Mouse (Mus musculus) monocyte, adult 5-6 weeks (primary cell): ENCODE results near the gene Epp13. TPM values are rescaled to one million over a fixed set of nuclear protein-coding genes. Genes with fewer than 3 reads are reported as not detected.
"Not testable (repeated sequence)": the region's sequence is repeated elsewhere in the genome, so short reads cannot be mapped to it uniquely, and the experiment has no call there.

Source experiments
- ATAC-seq: fragments of 153-309, 156-312 bp; replicated peaks from 2 replicates; pipeline ENCODE4 v1.8.0; 2017; ENCODE audit warnings: mild to moderate bottlenecking; ENCODE audit not compliant: low TSS enrichment, insufficient number of reproducible peaks, severe bottlenecking, poor library complexity, low FRiP score
- total RNA-seq: library from RNA; stranded (forward); fragments of 200-1000, 200-491, 200-594 nt; gene quantifications from 3 replicates; pipeline ENCODE4 v1.2.3, GENCODE M21; 2017

The Epp13 gene
- total RNA-seq, 1 experiment from 2014 or later, result not detected

- ATAC-seq, result peak; percentile 60
These were observed 31.1 kb downstream of the Epp13 start for GRCm38 (mm10) chr7:6283451-6284075.

DNA sequence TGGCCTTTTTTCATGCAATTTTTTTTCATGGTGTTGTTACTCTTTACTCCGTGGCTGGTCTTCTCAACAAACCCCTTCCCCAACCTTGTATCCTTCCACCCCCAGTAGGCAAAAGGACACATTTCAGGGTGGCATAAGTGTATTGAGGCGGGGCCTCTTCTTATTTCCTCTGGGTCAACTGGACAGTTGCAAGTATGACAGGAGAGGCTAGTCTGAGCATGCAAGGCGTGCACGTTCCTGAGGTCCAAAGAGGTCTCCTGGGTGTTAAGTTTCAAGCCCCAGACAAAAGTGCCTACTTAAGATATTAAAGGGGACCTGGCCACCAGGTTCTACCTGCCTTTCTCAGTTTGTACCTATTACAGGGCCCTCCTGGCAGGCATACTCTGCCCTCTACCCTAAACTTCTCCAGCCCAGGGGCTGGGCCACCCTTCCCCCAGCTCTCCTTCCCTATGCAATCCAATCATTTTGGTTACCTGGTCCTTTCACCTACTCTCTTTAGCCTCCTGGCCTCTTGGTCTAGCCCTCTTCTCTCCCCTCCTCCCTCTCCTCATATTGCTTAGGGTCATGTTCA, 32.0 kb downstream of the Epp13 start:
- ATAC-seq, result no peak

- ATAC-seq, result no peak
These were observed 32.9 kb downstream of the Epp13 start for GRCm38 (mm10) chr7:6285366-6285765.

DNA sequence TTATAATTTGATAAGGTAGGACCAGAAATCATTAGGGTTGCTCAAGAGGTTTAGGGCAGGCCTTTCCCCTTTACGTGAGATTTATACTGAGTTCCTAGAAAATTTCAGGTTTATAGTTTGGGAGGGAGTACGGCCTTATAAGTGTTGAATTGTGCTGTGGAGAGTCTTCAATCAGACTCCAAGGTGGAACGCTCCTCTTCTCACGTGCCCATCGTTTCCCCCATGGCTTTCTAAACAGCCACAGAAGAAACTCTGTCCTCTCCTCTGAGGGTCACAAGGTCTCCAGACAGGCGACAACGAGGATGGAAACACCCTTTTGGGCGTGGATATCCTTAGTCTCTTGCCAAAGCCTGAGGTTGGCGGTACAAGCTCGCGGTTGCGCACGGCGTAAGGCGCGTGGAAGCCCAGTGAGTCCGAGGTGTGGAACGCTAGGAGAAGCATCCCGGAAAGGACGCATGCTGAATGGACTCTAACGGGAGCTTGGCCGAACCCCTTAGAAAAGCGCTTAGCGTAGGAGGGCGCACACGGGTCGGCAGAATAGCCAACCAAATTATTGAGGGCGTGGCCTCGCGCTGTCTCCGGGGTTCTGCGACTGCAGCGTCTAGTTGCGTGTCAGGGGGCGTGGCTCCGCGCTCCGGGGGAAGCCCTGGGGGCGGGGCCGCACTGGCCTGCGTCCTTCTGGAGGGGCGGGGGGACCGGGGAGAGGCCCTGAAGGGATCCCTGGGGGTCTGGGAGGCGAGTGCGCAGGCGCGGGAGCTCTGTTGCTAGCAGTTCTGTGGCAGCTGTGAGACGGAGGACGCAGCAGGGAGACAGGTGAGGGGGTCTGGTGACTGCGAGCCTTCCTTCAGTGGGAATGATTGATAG, 33.6 kb downstream of the Epp13 start, which contains the start of gene Zfp667:
TSS of gene Zfp667 (plus strand) at position 738 of the 864 bp plus-strand sequence.
- peak; percentile 60 for ATAC-seq

GRCm38 (mm10) chr7:6286921-6287531, 34.5 kb downstream of the Epp13 start:
- no peak for ATAC-seq

DNA sequence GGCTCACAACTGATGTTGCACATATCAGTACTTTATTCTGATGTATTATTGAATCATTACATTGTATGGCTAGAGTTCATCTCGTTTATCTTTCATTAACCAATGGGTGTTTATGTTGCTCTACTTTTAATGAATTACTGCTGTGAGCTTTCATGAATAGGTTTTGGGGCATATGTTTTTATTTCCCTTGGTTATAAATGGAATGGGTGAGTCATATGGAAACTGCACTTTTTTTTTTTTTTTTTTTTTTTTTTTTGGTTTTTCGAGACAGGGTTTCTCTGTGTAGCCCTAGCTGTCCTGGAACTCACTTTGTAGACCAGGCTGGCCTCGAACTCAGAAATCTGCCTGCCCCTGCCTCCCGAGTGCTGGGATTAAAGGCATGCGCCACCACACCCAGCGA, 38.6 kb downstream of the Epp13 start:
- not testable (repeated sequence) for ATAC-seq

DNA sequence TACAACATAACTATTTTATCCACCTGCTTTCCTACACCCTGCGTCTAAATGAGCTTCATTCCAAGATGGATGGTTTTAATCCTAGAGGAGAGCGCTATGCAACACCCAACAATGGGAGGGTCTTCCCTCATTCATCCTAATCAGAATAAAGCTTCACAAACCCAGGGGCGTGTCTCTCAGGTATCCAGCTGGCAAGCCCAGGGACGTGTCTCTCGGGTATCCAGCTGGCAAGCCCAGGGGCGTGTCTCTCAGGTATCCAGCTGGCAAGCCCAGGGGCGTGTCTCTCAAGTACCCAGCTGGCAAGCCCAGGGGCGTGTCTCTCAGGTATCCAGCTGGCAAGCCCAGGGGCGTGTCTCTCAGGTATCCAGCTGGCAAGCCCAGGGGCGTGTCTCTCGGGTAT, 48.3 kb downstream of the Epp13 start:
- ATAC-seq, result not testable (repeated sequence)

GRCm38 (mm10) chr7:6330458-6331232, 78.1 kb downstream of the Epp13 start:
- ATAC-seq, result peak; percentile 23

DNA sequence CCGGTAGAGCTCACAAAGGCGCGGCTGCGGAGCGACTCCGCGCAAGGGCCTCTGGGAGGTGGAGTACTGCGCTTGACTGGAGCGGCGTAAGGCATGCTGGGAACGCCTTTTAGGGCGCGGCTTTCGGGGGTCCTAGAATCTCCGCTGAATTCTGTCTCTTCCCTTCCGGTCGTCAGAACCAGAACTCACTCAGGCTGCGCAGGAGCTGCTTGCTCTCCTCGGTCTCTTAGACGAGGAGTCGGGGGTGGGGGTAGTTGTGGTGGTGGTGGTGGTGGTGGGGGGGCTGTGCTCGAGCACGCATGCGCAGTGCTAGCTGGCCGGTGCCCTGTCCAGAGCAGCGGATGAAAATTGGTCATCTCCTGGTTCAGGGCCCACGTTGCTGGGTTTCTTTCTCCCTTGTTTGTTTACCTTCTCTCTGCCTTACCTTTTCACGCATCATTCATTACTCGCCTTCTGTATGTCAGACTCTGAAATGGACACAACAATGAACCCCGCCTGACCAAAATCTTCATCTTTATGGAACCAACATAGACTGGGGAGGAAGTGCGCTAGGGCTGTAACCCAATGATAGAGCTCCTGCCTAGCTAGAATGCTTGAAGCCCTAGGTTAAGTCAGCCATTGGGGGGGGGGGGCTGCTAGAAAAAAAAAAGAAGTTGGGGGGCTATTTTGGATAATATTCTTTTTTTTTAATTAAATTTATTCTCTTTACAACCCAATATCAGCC, 78.9 kb downstream of the Epp13 start, which contains the start of gene Zfp583:
TSS of gene Zfp583 (minus strand) at position 53 of the 724 bp plus-strand sequence.
- peak; percentile 80 for ATAC-seq

Other genes with a start within 250 kb of the Epp13 start
- gene Vmn1r65, start 241.7 kb upstream of the Epp13 start, total RNA-seq, result not detected in 3 replicates
- gene Nlrp4c, start 207.5 kb upstream of the Epp13 start, total RNA-seq, result not detected in 3 replicates
- 33.9 to 36.8 TPM (median 34.7 TPM) in 3 replicates for gene Zfp787, start 96.7 kb upstream of the Epp13 start, total RNA-seq
- 12.1 to 33.4 TPM (median 16.7 TPM) in 3 replicates for gene Zfp444, start 80.5 kb upstream of the Epp13 start, total RNA-seq
- not detected in 3 replicates for gene Galp, start 55.6 kb upstream of the Epp13 start, total RNA-seq
- gene Zscan5b, start 30.4 kb upstream of the Epp13 start, total RNA-seq, result not detected in 3 replicates
- 1.3 to 5.0 TPM (median 2.3 TPM) in 3 replicates for gene Zfp667, start 33.9 kb downstream of the Epp13 start, total RNA-seq
- gene Zfp583, start 78.6 kb downstream of the Epp13 start, total RNA-seq, result 1.3 to 1.9 TPM in 2 of 3 replicates, not detected in the other
- 0.19 TPM in 1 of 3 replicates, not detected in the others for gene Gm3854, start 91.0 kb downstream of the Epp13 start, total RNA-seq
- gene Zfp78, start 110.6 kb downstream of the Epp13 start, total RNA-seq, result 1.6 to 5.6 TPM (median 2.9 TPM) in 3 replicates
- gene Zfp28, start 130.6 kb downstream of the Epp13 start, total RNA-seq, result 1.6 to 3.7 TPM (median 2.9 TPM) in 3 replicates
- gene Smim17, start 146.0 kb downstream of the Epp13 start, total RNA-seq, result not detected in 3 replicates
- gene Gm20715, start 157.6 kb downstream of the Epp13 start, total RNA-seq, result not detected in 3 replicates
- not detected in 3 replicates for gene Olfr1344, start 186.0 kb downstream of the Epp13 start, total RNA-seq
- gene Olfr1336, start 203.5 kb downstream of the Epp13 start, total RNA-seq, result not detected in 3 replicates
- not detected in 3 replicates for gene Olfr1346, start 214.4 kb downstream of the Epp13 start, total RNA-seq
- gene Olfr5, start 234.2 kb downstream of the Epp13 start, total RNA-seq, result not detected in 3 replicates
- not detected in 3 replicates for gene Olfr1347, start 247.0 kb downstream of the Epp13 start, total RNA-seq